Mouse (Mus musculus) liver, embryonic 16.5 days (tissue): ENCODE measurements at regions not wholly inside any gene's neighbourhood (a gene's known extent, or its start where the extent isn't known, plus 50 kb on each side); places are given as distances from the start of the nearest gene placed in this dataset.

Experiments used
- ATAC-seq: fragments of 200-750 bp; cut with Nextera tagmentation; 2 replicates; pipeline ENCODE4 v1.8.0; 2017; ENCODE audit warnings: low read depth, mild to moderate bottlenecking, moderate number of reproducible peaks, moderate library complexity
- H3K27ac ChIP-seq: fragments of 300-500 bp; sonication (generic); 2 replicates; pipeline ENCODE4 v1.5.1; 2014; ENCODE audit warnings: mild to moderate bottlenecking, low read length
- H3K27me3 ChIP-seq: fragments of 300-500 bp; sonication (generic); 2 replicates; pipeline ENCODE4 v1.6.1; 2014; ENCODE audit warnings: low read depth, low read length, mixed read lengths; ENCODE audit not compliant: control insufficient read depth, insufficient read depth
- H3K36me3 ChIP-seq: fragments of 300-500 bp; sonication (generic); 2 replicates; pipeline ENCODE4 v1.6.1; 2014; ENCODE audit warnings: mild to moderate bottlenecking; ENCODE audit not compliant: control insufficient read depth, insufficient read depth
- H3K4me1 ChIP-seq: fragments of 300-500 bp; sonication (generic); 2 replicates; pipeline ENCODE4 v1.6.1; 2014; ENCODE audit warnings: low read depth, low read length, mixed read lengths; ENCODE audit not compliant: control insufficient read depth
- H3K4me2 ChIP-seq: fragments of 300-500 bp; sonication (generic); 2 replicates; pipeline ENCODE4 v1.6.1; 2014; ENCODE audit warnings: low read depth, low read length, mixed read lengths
- H3K4me3 ChIP-seq: fragments of 300-500 bp; sonication (generic); 2 replicates; pipeline ENCODE4 v1.5.1; 2014; ENCODE audit warnings: low read depth, mild to moderate bottlenecking, low read length
- H3K9ac ChIP-seq: fragments of 300-500 bp; sonication (generic); 2 replicates; pipeline ENCODE4 v1.6.1; 2014; ENCODE audit warnings: low read depth, low read length
- H3K9me3 ChIP-seq: fragments of 300-500 bp; sonication (generic); replicated peaks from 2 replicates; pipeline ENCODE4 v1.6.1; 2016; ENCODE audit warnings: low read length; ENCODE audit not compliant: control insufficient read depth
- WGBS: fragments of 180-500 bp; shearing (Covaris S2); extraction: QIAGEN DNeasy Blood & Tissue Kit; methylation state at CpG from one replicate; pipeline ENCODE4 v1.1.7; 2014; ENCODE audit not compliant: insufficient replicate concordance; 5-methylcytosine and 5-hydroxymethylcytosine counted together

- Histone ChIP-seq H3K9me3 (no peaks in the 10 kb centered on the region), H3K27ac (no peak overlapping the region), H3K4me1 (no peaks in the 10 kb centered on the region), H3K4me3 (no peak overlapping the region), H3K9ac (no peak overlapping the region), H3K27me3 (no peaks in the 10 kb centered on the region), H3K36me3 (no peaks in the 10 kb centered on the region), H3K4me2 (no peak overlapping the region)
- WGBS: 47% methylated on average over 5 of the region's 5 CpGs
- no peak for ATAC-seq
Observed at GRCm38 (mm10) chr16:73350698-73351097, 1042.6 kb downstream of the Robo1 start.

- Histone ChIP-seq H3K4me3 (no peak overlapping the region), H3K4me2 (no peak overlapping the region), H3K27me3 (no peaks in the 10 kb centered on the region), H3K36me3 (no peaks in the 10 kb centered on the region), H3K4me1 (no peaks in the 10 kb centered on the region), H3K9ac (no peak overlapping the region), H3K27ac (no peak overlapping the region), H3K9me3 (no peaks in the 10 kb centered on the region)
- no peak for ATAC-seq
- WGBS: 67% methylated on average over 1 of the region's 1 CpGs
Observed at GRCm38 (mm10) chr16:73343941-73344340, 1035.8 kb downstream of the Robo1 start.

GRCm38 (mm10) chr16:73343531-73343930 is 1035.4 kb downstream of the Robo1 start:
- Histone ChIP-seq H3K9me3 (no peaks in the 10 kb centered on the region), H3K27me3 (no peaks in the 10 kb centered on the region), H3K4me1 (no peaks in the 10 kb centered on the region), H3K36me3 (no peaks in the 10 kb centered on the region), H3K4me2 (no peak overlapping the region), H3K4me3 (no peak overlapping the region), H3K9ac (no peak overlapping the region), H3K27ac (no peak overlapping the region)
- 42% methylated on average over 3 of the region's 3 CpGs for WGBS
- ATAC-seq: no peak

GRCm38 (mm10) chr16:73317644-73318043 is 1009.5 kb downstream of the Robo1 start:
- Histone ChIP-seq H3K27ac (no peak overlapping the region), H3K4me1 (no peaks in the 10 kb centered on the region), H3K27me3 (no peaks in the 10 kb centered on the region), H3K4me3 (no peak overlapping the region), H3K4me2 (no peak overlapping the region), H3K36me3 (no peaks in the 10 kb centered on the region), H3K9me3 (no peaks in the 10 kb centered on the region), H3K9ac (no peak overlapping the region)
- no peak for ATAC-seq
- WGBS: 64% methylated on average over 2 of the region's 2 CpGs

- ATAC-seq: no peak
- Histone ChIP-seq H3K27ac (no peak overlapping the region), H3K4me3 (no peak overlapping the region), H3K4me1 (no peaks in the 10 kb centered on the region), H3K27me3 (no peaks in the 10 kb centered on the region), H3K9ac (no peak overlapping the region), H3K36me3 (no peaks in the 10 kb centered on the region), H3K4me2 (no peak overlapping the region), H3K9me3 (no peaks in the 10 kb centered on the region)
- WGBS: 65% methylated on average over 5 of the region's 5 CpGs
Observed at GRCm38 (mm10) chr16:73310096-73310495, 1002.0 kb downstream of the Robo1 start.

GRCm38 (mm10) chr16:73279951-73280350 is 971.8 kb downstream of the Robo1 start:
- Histone ChIP-seq H3K9me3 (no peaks in the 10 kb centered on the region), H3K4me1 (no peaks in the 10 kb centered on the region), H3K9ac (no peak overlapping the region), H3K27me3 (no peaks in the 10 kb centered on the region), H3K27ac (no peak overlapping the region), H3K4me2 (no peak overlapping the region), H3K36me3 (no peaks in the 10 kb centered on the region), H3K4me3 (no peak overlapping the region)
- ATAC-seq: no peak
- WGBS: 64% methylated on average over 11 of the region's 11 CpGs

GRCm38 (mm10) chr16:73259691-73260090 is 951.6 kb downstream of the Robo1 start:
- no peak overlapping the region for H3K4me3 ChIP-seq
- H3K27me3 ChIP-seq: no peaks in the 10 kb centered on the region
- WGBS: 60% methylated on average over 1 of the region's 1 CpGs
- no peaks in the 10 kb centered on the region for H3K9me3 ChIP-seq
- no peak overlapping the region for H3K9ac ChIP-seq
- ATAC-seq: no peak
- H3K27ac ChIP-seq: no peak overlapping the region
- no peaks in the 10 kb centered on the region for H3K36me3 ChIP-seq
- H3K4me1 ChIP-seq: no peaks in the 10 kb centered on the region
- H3K4me2 ChIP-seq: no peak overlapping the region

- no peak overlapping the region for H3K4me2 ChIP-seq
- no peak overlapping the region for H3K4me3 ChIP-seq
- H3K27ac ChIP-seq: no peak overlapping the region
- WGBS: 58% methylated on average over 3 of the region's 3 CpGs
- no peaks in the 10 kb centered on the region for H3K36me3 ChIP-seq
- ATAC-seq: no peak
- H3K27me3 ChIP-seq: no peaks in the 10 kb centered on the region
- H3K4me1 ChIP-seq: no peaks in the 10 kb centered on the region
- H3K9ac ChIP-seq: no peak overlapping the region
- no peaks in the 10 kb centered on the region for H3K9me3 ChIP-seq
Observed at GRCm38 (mm10) chr16:73259283-73259682, 951.2 kb downstream of the Robo1 start.

GRCm38 (mm10) chr16:73245073-73245590 is 937.0 kb downstream of the Robo1 start:
- Histone ChIP-seq H3K27ac (no peak overlapping the region), H3K4me3 (no peak overlapping the region), H3K36me3 (no peaks in the 10 kb centered on the region), H3K4me2 (no peak overlapping the region), H3K9ac (no peak overlapping the region), H3K4me1 (no peaks in the 10 kb centered on the region), H3K9me3 (no peaks in the 10 kb centered on the region), H3K27me3 (no peaks in the 10 kb centered on the region)
- WGBS: 64% methylated on average over 2 of the region's 2 CpGs
- ATAC-seq: no peak
